Mouse (Mus musculus) midbrain, embryonic 10.5 days (tissue): ENCODE results near the gene Slc9a2. TPM values are rescaled to one million over a fixed set of nuclear protein-coding genes. Genes with fewer than 3 reads are reported as not detected.

Experiments
- DNase-seq: peaks from one replicate; pipeline ENCODE4 v3.0.0-alpha.2; 2017; ENCODE audit warnings: low spot score
- H3K27ac ChIP-seq: fragments of 300-500 bp; sonication (generic); replicated peaks from 2 replicates; pipeline ENCODE4 v1.5.1; 2016; ENCODE audit warnings: mild to moderate bottlenecking
- H3K27me3 ChIP-seq: fragments of 300-500 bp; sonication (generic); 2 replicates; pipeline ENCODE4 v1.6.1; 2016; ENCODE audit warnings: low read depth, mild to moderate bottlenecking; ENCODE audit not compliant: poor library complexity, severe bottlenecking
- H3K36me3 ChIP-seq: fragments of 300-500 bp; sonication (generic); 2 replicates; pipeline ENCODE4 v1.6.1; 2016; ENCODE audit warnings: mild to moderate bottlenecking, moderate library complexity
- H3K4me1 ChIP-seq: fragments of 300-500 bp; sonication (generic); 2 replicates; pipeline ENCODE4 v1.6.1; 2016
- H3K4me3 ChIP-seq: fragments of 300-500 bp; sonication (generic); 2 replicates; pipeline ENCODE4 v1.5.1; 2016; ENCODE audit warnings: mild to moderate bottlenecking, moderate library complexity
- H3K9me3 ChIP-seq: fragments of 300-500 bp; sonication (generic); replicated peaks from 2 replicates; pipeline ENCODE4 v1.6.1; 2016; ENCODE audit warnings: mild to moderate bottlenecking
- WGBS: fragments of 180-500 bp; shearing (Covaris S2); methylation state at CpG from one replicate; pipeline ENCODE4 v1.1.7; 2016; 5-methylcytosine and 5-hydroxymethylcytosine counted together
- polyA plus RNA-seq: library from polyadenylated mRNA; unstranded; fragments of >200 nt; fragmentation: Nextera tagmentation; extraction: Ambion mirVana; gene quantifications from 2 replicates; pipeline ENCODE4 v1.2.1, GENCODE M21; 2016

Slc9a2 gene
- polyA plus RNA-seq, 1 experiment from 2014 or later: 0.02 TPM

DNA sequence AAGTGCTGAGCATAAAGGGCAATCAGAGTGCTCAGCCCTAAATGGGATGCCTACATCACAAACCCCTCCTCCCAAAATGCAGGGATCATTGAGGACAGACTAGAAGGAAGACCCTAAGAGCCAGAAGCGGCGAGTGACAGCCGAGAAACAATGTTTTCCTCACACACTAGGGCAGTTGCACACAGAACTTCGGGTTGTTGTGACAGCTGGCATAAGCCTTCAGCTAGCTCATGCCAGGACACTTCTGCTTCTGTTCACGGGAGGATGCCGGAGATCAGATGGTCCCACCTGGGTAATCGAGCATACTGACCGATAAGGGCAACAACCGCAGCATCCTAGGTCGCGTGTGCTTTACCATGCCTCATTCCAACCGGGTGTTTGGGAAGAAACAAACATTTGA is 123.7 kb downstream of the Slc9a2 start:
- 92% methylated on average over 12 of the region's 12 CpGs for WGBS
- no peaks in the 10 kb centered on the region for H3K36me3 ChIP-seq

GRCm38 (mm10) chr1:40805351-40805750 is 125.0 kb downstream of the Slc9a2 start, which contains the start of gene Tmem182:
TSS of gene Tmem182 (plus strand) at chr1:40805601.
- WGBS: 77% methylated on average over 9 of the region's 9 CpGs
- no peaks in the 10 kb centered on the region for H3K27me3 ChIP-seq
- no peak within 1 kb of the TSS for H3K27ac ChIP-seq
- H3K4me1 ChIP-seq: no peaks in the 10 kb centered on the region
- H3K4me3 ChIP-seq: no peak within 1 kb of the TSS
- H3K9me3 ChIP-seq: no peaks in the 10 kb centered on the region
- no peaks in the 10 kb centered on the region for H3K36me3 ChIP-seq
- no peak for DNase-seq

More for the DNA sequence above, 123.7 kb downstream of the Slc9a2 start:
- no peak for DNase-seq
- Histone ChIP-seq H3K4me3 (no peak overlapping the region), H3K27me3 (no peaks in the 10 kb centered on the region), H3K9me3 (no peaks in the 10 kb centered on the region), H3K4me1 (no peaks in the 10 kb centered on the region), H3K27ac (no peak overlapping the region)

DNA sequence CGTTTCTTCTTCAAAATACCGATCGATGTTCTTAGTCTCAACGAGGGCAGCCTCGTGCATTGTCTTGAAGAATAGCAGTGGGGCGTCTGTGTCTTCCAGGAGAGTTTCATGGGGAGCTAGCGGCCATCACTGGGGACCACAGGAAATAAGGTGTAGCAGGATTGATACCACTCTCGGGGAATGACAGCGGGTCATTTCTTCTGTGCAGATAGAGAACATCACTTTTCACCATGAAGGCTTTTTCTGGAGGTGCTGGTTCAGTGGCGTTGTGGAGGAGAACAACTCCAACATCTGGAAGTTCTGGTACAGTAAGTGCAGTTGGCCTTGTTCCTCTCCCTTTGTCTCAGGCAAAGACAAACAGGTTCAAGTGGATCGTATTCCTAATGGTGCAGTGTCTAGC is 125.5 kb downstream of the Slc9a2 start:
- Histone ChIP-seq H3K27me3 (no peaks in the 10 kb centered on the region), H3K4me1 (no peaks in the 10 kb centered on the region), H3K27ac (no peak overlapping the region), H3K9me3 (no peaks in the 10 kb centered on the region), H3K4me3 (no peak overlapping the region), H3K36me3 (no peaks in the 10 kb centered on the region)
- WGBS: 87% methylated on average over 11 of the region's 11 CpGs
- no peak for DNase-seq

GRCm38 (mm10) chr1:40808643-40809042 is 128.3 kb downstream of the Slc9a2 start:
- Histone ChIP-seq H3K9me3 (no peaks in the 10 kb centered on the region), H3K27me3 (no peaks in the 10 kb centered on the region), H3K27ac (no peak overlapping the region), H3K4me1 (no peaks in the 10 kb centered on the region), H3K36me3 (no peaks in the 10 kb centered on the region), H3K4me3 (no peak overlapping the region)
- WGBS: 88% methylated on average over 3 of the region's 3 CpGs
- no peak for DNase-seq

- WGBS: 76% methylated on average over 16 of the region's 16 CpGs
- DNase-seq: no peak
- H3K4me3 ChIP-seq: no peak overlapping the region
- H3K27me3 ChIP-seq: no peaks in the 10 kb centered on the region
- H3K27ac ChIP-seq: no peak overlapping the region
- H3K9me3 ChIP-seq: no peaks in the 10 kb centered on the region
- no peaks in the 10 kb centered on the region for H3K36me3 ChIP-seq
- no peaks in the 10 kb centered on the region for H3K4me1 ChIP-seq
Measured at GRCm38 (mm10) chr1:40815071-40815845, 134.9 kb downstream of the Slc9a2 start.

Other genes starting within 250 kb of the Slc9a2 start
- gene Il18r1, start 215.0 kb upstream of the Slc9a2 start, polyA plus RNA-seq: not detected in 2 replicates
- 0.10 TPM in 1 of 2 replicates, not detected in the other for gene Il18rap, start 165.2 kb upstream of the Slc9a2 start, polyA plus RNA-seq
- gene Slc9a4, start 100.5 kb upstream of the Slc9a2 start, polyA plus RNA-seq: not detected in 2 replicates
- gene Mfsd9, start 110.1 kb downstream of the Slc9a2 start, polyA plus RNA-seq: 2.8 and 3.2 TPM in 2 replicates
- not detected in 2 replicates for gene Tmem182, start 125.0 kb downstream of the Slc9a2 start, polyA plus RNA-seq